Mouse (Mus musculus): ENCODE results near the gene Cisd1.

DNA sequence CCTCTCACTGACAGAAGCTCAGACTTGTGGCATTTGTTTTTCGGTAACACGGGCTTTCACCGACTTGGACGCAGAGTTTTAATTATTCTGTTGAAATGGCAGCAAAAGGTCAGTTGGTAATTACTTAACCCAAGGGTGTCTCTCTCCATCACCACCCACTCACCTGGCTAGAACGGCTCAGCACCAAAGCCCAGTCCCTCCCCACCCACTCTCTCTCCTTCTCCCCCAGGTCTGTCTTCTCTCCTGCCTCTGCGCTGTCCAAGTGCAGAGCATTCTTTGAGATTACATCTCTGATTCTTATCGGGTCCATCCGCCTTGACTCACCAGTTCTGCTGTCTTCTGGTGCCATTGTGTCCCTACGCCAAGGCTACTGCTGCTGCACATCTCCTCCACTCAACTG lies 11.9 kb downstream of the Cisd1 start:
- TF ChIP-seq CTCF (IDR thresholded peaks at IDR 0.05; ENCODE audit: low read depth, low read length) (no peak), POLR2A (IDR thresholded peaks at IDR 0.05; ENCODE audit: borderline replicate concordance, low read depth, low read length) (no peak)

Data from bone marrow macrophage, adult 2 months (primary cell).